Mouse (Mus musculus) embryonic facial prominence, embryonic 11.5 days (tissue): ENCODE measurements around the gene 1700037H04Rik. TPM values are rescaled to one million over a fixed set of nuclear protein-coding genes. Genes with fewer than 3 reads are reported as not detected.
A peak's percentile ranks its signal among the peaks of the same experiment; 100 is the strongest.

Experiments
- ATAC-seq: fragments of 200-750 bp; cut with Nextera tagmentation; replicated peaks from 2 replicates; pipeline ENCODE4 v1.8.0; 2017; ENCODE audit warnings: low read depth; ENCODE audit not compliant: insufficient number of reproducible peaks, low FRiP score, low TSS enrichment
- DNase-seq: peaks from one replicate; pipeline ENCODE4 v3.0.0-alpha.2; 2015; ENCODE audit warnings: low spot score
- H3K27ac ChIP-seq: fragments of 300-500 bp; sonication (generic); replicated peaks from 2 replicates; pipeline ENCODE4 v1.5.1; 2014; ENCODE audit warnings: mild to moderate bottlenecking, low read depth, low read length, control low read depth
- H3K27me3 ChIP-seq: fragments of 300-500 bp; sonication (generic); 2 replicates; pipeline ENCODE4 v1.6.1; 2014; ENCODE audit warnings: mild to moderate bottlenecking, low read length, moderate library complexity, mixed read lengths; ENCODE audit not compliant: control insufficient read depth, insufficient read depth
- H3K36me3 ChIP-seq: fragments of 300-500 bp; sonication (generic); replicated peaks from 2 replicates; pipeline ENCODE4 v1.6.1; 2014; ENCODE audit warnings: low read depth, mild to moderate bottlenecking, low read length, moderate library complexity, mixed read lengths; ENCODE audit not compliant: control insufficient read depth, insufficient read depth
- H3K4me1 ChIP-seq: fragments of 300-500 bp; sonication (generic); 2 replicates; pipeline ENCODE4 v1.6.1; 2014; ENCODE audit warnings: low read length, mixed read lengths; ENCODE audit not compliant: control insufficient read depth, insufficient read depth
- H3K4me2 ChIP-seq: fragments of 300-500 bp; sonication (generic); 2 replicates; pipeline ENCODE4 v1.6.1; 2014; ENCODE audit warnings: low read depth, mild to moderate bottlenecking, control low read depth, low read length, moderate library complexity
- H3K4me3 ChIP-seq: fragments of 300-500 bp; sonication (generic); 2 replicates; pipeline ENCODE4 v1.5.1; 2014; ENCODE audit warnings: low read depth, low read length, control low read depth
- H3K9ac ChIP-seq: fragments of 300-500 bp; sonication (generic); replicated peaks from 2 replicates; pipeline ENCODE4 v1.6.1; 2014; ENCODE audit warnings: mild to moderate bottlenecking, control low read depth, low read length
- H3K9me3 ChIP-seq: fragments of 300-500 bp; sonication (generic); replicated peaks from 2 replicates; pipeline ENCODE4 v1.6.1; 2016; ENCODE audit warnings: mild to moderate bottlenecking, low read length, inconsistent platforms, mixed read lengths; ENCODE audit not compliant: control insufficient read depth
- whole genome bisulfite sequencing: fragments of 180-500 bp; shearing (Covaris S2); extraction: QIAGEN DNeasy Blood & Tissue Kit; methylation state at CpG from one replicate; pipeline ENCODE4 v1.1.7; 2014; 5-methylcytosine and 5-hydroxymethylcytosine counted together
- polyA plus RNA-seq: library from polyadenylated mRNA; unstranded; fragments of >200 nt; fragmentation: Nextera tagmentation; extraction: Ambion mirVana; gene quantifications from 2 replicates; pipeline ENCODE4 v1.2.1, GENCODE M21; 2014

The 1700037H04Rik gene
- polyA plus RNA-seq = 81.2 and 88.3 TPM in 2 replicates

GRCm38 (mm10) chr2:131159938-131160581 lies at the start of gene 1700037H04Rik:
Gene 1700037H04Rik (minus strand): TSS chr2:131160081.
- Histone ChIP-seq H3K4me1 (peaks cover 3% of the 10 kb centered on the region; the same call in 1 of the 2 replicates), H3K9me3 (no peaks in the 10 kb centered on the region), H3K4me3 (peak within 1 kb of the TSS; percentile 77), H3K27ac (peak within 1 kb of the TSS; percentile 82), H3K9ac (peak within 1 kb of the TSS; percentile 86), H3K27me3 (no peaks in the 10 kb centered on the region), H3K4me2 (peak within 1 kb of the TSS; percentile 88), H3K36me3 (no peaks in the 10 kb centered on the region)
- DNase-seq (peak; percentile 100), ATAC-seq (peak; percentile 93)
- WGBS = under 1% methylated on average over 54 of the region's 54 CpGs

GRCm38 (mm10) chr2:131209125-131209795 lies 49.4 kb upstream of the 1700037H04Rik start:
- no peaks in the 10 kb centered on the region for H3K27me3 ChIP-seq
- ATAC-seq = 0 out of 2 replicates have a peak, but pooled peaks have one; percentile 1
- no peaks in the 10 kb centered on the region for H3K9me3 ChIP-seq
- H3K27ac ChIP-seq = no peak overlapping the region
- no peak for DNase-seq
- H3K4me2 ChIP-seq = peak overlapping the region; percentile 59
- 73% methylated on average over 4 of the region's 4 CpGs for WGBS
- H3K4me3 ChIP-seq = no peak overlapping the region; the same call in 1 of the 2 replicates
- H3K36me3 ChIP-seq = no peaks in the 10 kb centered on the region
- H3K9ac ChIP-seq = peak overlapping the region; percentile 75
- peaks cover 3% of the 10 kb centered on the region for H3K4me1 ChIP-seq

GRCm38 (mm10) chr2:131208356-131208755 lies 48.5 kb upstream of the 1700037H04Rik start:
- no peaks in the 10 kb centered on the region for H3K36me3 ChIP-seq
- no peak overlapping the region for H3K27ac ChIP-seq
- no peaks in the 10 kb centered on the region for H3K9me3 ChIP-seq
- no peaks in the 10 kb centered on the region for H3K27me3 ChIP-seq
- 89% methylated on average over 2 of the region's 2 CpGs for WGBS
- H3K9ac ChIP-seq = no peak overlapping the region
- peaks cover 3% of the 10 kb centered on the region for H3K4me1 ChIP-seq
- no peak for DNase-seq
- H3K4me3 ChIP-seq = no peak overlapping the region
- no peak for ATAC-seq
- no peak overlapping the region for H3K4me2 ChIP-seq

- no peak within 1 kb of the TSS for H3K4me3 ChIP-seq
- H3K9me3 ChIP-seq = no peaks in the 10 kb centered on the region
- no peak within 1 kb of the TSS for H3K27ac ChIP-seq
- H3K4me1 ChIP-seq = peaks cover 3% of the 10 kb centered on the region
- DNase-seq = no peak
- no peak within 1 kb of the TSS for H3K4me2 ChIP-seq
- ATAC-seq = no peak
- H3K9ac ChIP-seq = no peak within 1 kb of the TSS
- no peaks in the 10 kb centered on the region for H3K36me3 ChIP-seq
- no peaks in the 10 kb centered on the region for H3K27me3 ChIP-seq
- WGBS = 80% methylated on average over 4 of the region's 4 CpGs
Measured at GRCm38 (mm10) chr2:131206778-131207177, 46.9 kb upstream of the 1700037H04Rik start, which contains the start of gene Ap5s1. Gene Ap5s1 (plus strand): TSS chr2:131207078.

GRCm38 (mm10) chr2:131205521-131206182 lies 45.8 kb upstream of the 1700037H04Rik start:
- Histone ChIP-seq H3K27ac (no peak overlapping the region), H3K27me3 (no peaks in the 10 kb centered on the region), H3K4me1 (no peaks in the 10 kb centered on the region), H3K9ac (no peak overlapping the region), H3K4me2 (no peak overlapping the region), H3K9me3 (no peaks in the 10 kb centered on the region), H3K4me3 (no peak overlapping the region), H3K36me3 (no peaks in the 10 kb centered on the region)
- ATAC-seq (no peak), DNase-seq (no peak)
- 86% methylated on average over 8 of the region's 8 CpGs for WGBS

GRCm38 (mm10) chr2:131204410-131204981 lies 44.6 kb upstream of the 1700037H04Rik start:
- WGBS = 41% methylated on average over 7 of the region's 7 CpGs
- no peak overlapping the region for H3K27ac ChIP-seq

GRCm38 (mm10) chr2:131203816-131204409 lies 44.0 kb upstream of the 1700037H04Rik start:
- Histone ChIP-seq H3K9me3 (no peaks in the 10 kb centered on the region), H3K27ac (no peak overlapping the region), H3K9ac (no peak overlapping the region), H3K4me3 (no peak overlapping the region), H3K36me3 (no peaks in the 10 kb centered on the region), H3K27me3 (no peaks in the 10 kb centered on the region), H3K4me2 (no peak overlapping the region), H3K4me1 (no peaks in the 10 kb centered on the region)
- ATAC-seq (no peak), DNase-seq (no peak)
- WGBS = 83% methylated on average over 6 of the region's 6 CpGs

More at GRCm38 (mm10) chr2:131204410-131204981, 44.6 kb upstream of the 1700037H04Rik start:
- Histone ChIP-seq H3K4me2 (no peak overlapping the region), H3K4me1 (no peaks in the 10 kb centered on the region), H3K9me3 (no peaks in the 10 kb centered on the region), H3K27me3 (no peaks in the 10 kb centered on the region), H3K36me3 (no peaks in the 10 kb centered on the region), H3K4me3 (no peak overlapping the region), H3K9ac (peak overlapping the region; percentile 29; the same call in 1 of the 2 replicates)
- ATAC-seq (0 out of 2 replicates have a peak, but pooled peaks have one; percentile 24), DNase-seq (peak; percentile 37)
